Mouse (Mus musculus) kidney, postnatal 0 days (tissue): ENCODE results near the gene Zdbf2. TPM values are rescaled to one million over a fixed set of nuclear protein-coding genes. Genes with fewer than 3 reads are reported as not detected.

ENCODE experiments used
- ATAC-seq: fragments of 200-750 bp; cut with Nextera tagmentation; replicated peaks from 2 replicates; pipeline ENCODE4 v1.8.0; 2017; ENCODE audit warnings: low read depth, moderate number of reproducible peaks, moderate TSS enrichment, moderate library complexity; ENCODE audit not compliant: low FRiP score
- DNase-seq: peaks from one replicate; pipeline ENCODE4 v3.0.0-alpha.2; 2016; ENCODE audit warnings: low spot score
- H3K27ac ChIP-seq: fragments of 300-500 bp; sonication (generic); 2 replicates; pipeline ENCODE4 v1.5.1; 2014; ENCODE audit warnings: mild to moderate bottlenecking
- H3K27me3 ChIP-seq: fragments of 300-500 bp; sonication (generic); 2 replicates; pipeline ENCODE4 v1.6.1; 2014; ENCODE audit warnings: low read length, mixed read lengths; ENCODE audit not compliant: insufficient read depth
- H3K36me3 ChIP-seq: fragments of 300-500 bp; sonication (generic); 2 replicates; pipeline ENCODE4 v1.6.1; 2014; ENCODE audit warnings: low read length, mixed read lengths; ENCODE audit not compliant: insufficient read depth
- H3K4me1 ChIP-seq: fragments of 300-500 bp; sonication (generic); replicated peaks from 2 replicates; pipeline ENCODE4 v1.6.1; 2014; ENCODE audit warnings: antibody characterized with exemption, low read length, mixed read lengths; ENCODE audit not compliant: insufficient read depth
- H3K4me2 ChIP-seq: fragments of 300-500 bp; sonication (generic); 2 replicates; pipeline ENCODE4 v1.6.1; 2014; ENCODE audit warnings: mild to moderate bottlenecking, low read length, moderate library complexity, mixed read lengths
- H3K4me3 ChIP-seq: fragments of 300-500 bp; sonication (generic); replicated peaks from 2 replicates; pipeline ENCODE4 v1.5.1; 2014; ENCODE audit warnings: low read depth, low read length
- H3K9ac ChIP-seq: fragments of 300-500 bp; sonication (generic); 2 replicates; pipeline ENCODE4 v1.6.1; 2014; ENCODE audit warnings: low read depth, low read length
- H3K9me3 ChIP-seq: fragments of 300-500 bp; sonication (generic); replicated peaks from 2 replicates; pipeline ENCODE4 v1.6.1; 2016; ENCODE audit warnings: low read length, inconsistent platforms, mixed read lengths
- CTCF ChIP-seq: IDR thresholded peaks from 2 replicates; pipeline ENCODE4 v1.5.1; 2016; ENCODE audit warnings: antibody characterized with exemption, low read depth, mild to moderate bottlenecking, moderate library complexity
- WGBS: fragments of 180-500 bp; shearing (Covaris S2); extraction: QIAGEN DNeasy Blood & Tissue Kit; methylation state at CpG from one replicate; pipeline ENCODE4 v1.1.7; 2014; 5-methylcytosine and 5-hydroxymethylcytosine counted together
- polyA plus RNA-seq: library from polyadenylated mRNA; unstranded; fragments of >200 nt; fragmentation: Nextera tagmentation; extraction: Ambion mirVana; gene quantifications from 2 replicates; pipeline ENCODE4 v1.2.1, GENCODE M21; 2015

Zdbf2 gene
- polyA plus RNA-seq, 1 experiment from 2014 or later: 2.3 TPM

- no peak overlapping the region for H3K27ac ChIP-seq
- no peak overlapping the region for H3K9ac ChIP-seq
- H3K9me3 ChIP-seq: no peaks in the 10 kb centered on the region
- WGBS: 38% methylated on average over 5 of the region's 5 CpGs
- H3K4me3 ChIP-seq: no peak overlapping the region
- no peaks in the 10 kb centered on the region for H3K4me1 ChIP-seq
- H3K27me3 ChIP-seq: peaks cover 83% of the 10 kb centered on the region
- no peaks in the 10 kb centered on the region for H3K36me3 ChIP-seq
- no peak for DNase-seq
- no peak for TF ChIP-seq CTCF
- no peak overlapping the region for H3K4me2 ChIP-seq
- no peak for ATAC-seq
Observed at GRCm38 (mm10) chr1:63253291-63253690, 19.8 kb upstream of the Zdbf2 start.

GRCm38 (mm10) chr1:63255101-63255500 lies 18.0 kb upstream of the Zdbf2 start:
- H3K9ac ChIP-seq: no peak overlapping the region
- no peak overlapping the region for H3K4me2 ChIP-seq
- ATAC-seq (no peak), DNase-seq (no peak)
- WGBS: 23% methylated on average over 4 of the region's 4 CpGs
- no peaks in the 10 kb centered on the region for H3K9me3 ChIP-seq
- no peak for TF ChIP-seq CTCF
- H3K36me3 ChIP-seq: no peaks in the 10 kb centered on the region
- H3K4me3 ChIP-seq: no peak overlapping the region
- H3K27ac ChIP-seq: no peak overlapping the region
- H3K27me3 ChIP-seq: peaks cover 77% of the 10 kb centered on the region
- H3K4me1 ChIP-seq: no peaks in the 10 kb centered on the region

GRCm38 (mm10) chr1:63256083-63256482 lies 17.0 kb upstream of the Zdbf2 start:
- Histone ChIP-seq H3K4me3 (no peak overlapping the region), H3K27ac (no peak overlapping the region), H3K9me3 (no peaks in the 10 kb centered on the region), H3K27me3 (peaks cover 77% of the 10 kb centered on the region), H3K4me2 (no peak overlapping the region), H3K9ac (no peak overlapping the region), H3K4me1 (no peaks in the 10 kb centered on the region), H3K36me3 (no peaks in the 10 kb centered on the region)
- no peak for DNase-seq
- no peak for ATAC-seq
- 26% methylated on average over 5 of the region's 5 CpGs for WGBS
- TF ChIP-seq CTCF: no peak

- 53% methylated on average over 2 of the region's 2 CpGs for WGBS
- no peaks in the 10 kb centered on the region for H3K36me3 ChIP-seq
- no peak overlapping the region for H3K9ac ChIP-seq
- H3K4me1 ChIP-seq: no peaks in the 10 kb centered on the region
- no peak overlapping the region for H3K27ac ChIP-seq
- peaks cover 66% of the 10 kb centered on the region for H3K27me3 ChIP-seq
- DNase-seq (no peak), ATAC-seq (no peak)
- H3K9me3 ChIP-seq: no peaks in the 10 kb centered on the region
- no peak for TF ChIP-seq CTCF
- H3K4me3 ChIP-seq: no peak overlapping the region
- H3K4me2 ChIP-seq: no peak overlapping the region
Observed at GRCm38 (mm10) chr1:63258501-63258900, 14.6 kb upstream of the Zdbf2 start.

GRCm38 (mm10) chr1:63259271-63259830 lies 13.7 kb upstream of the Zdbf2 start:
- H3K9ac ChIP-seq: no peak overlapping the region
- 44% methylated on average over 11 of the region's 11 CpGs for WGBS
- H3K27me3 ChIP-seq: peaks cover 74% of the 10 kb centered on the region
- DNase-seq (no peak), ATAC-seq (no peak)
- H3K36me3 ChIP-seq: no peaks in the 10 kb centered on the region
- H3K9me3 ChIP-seq: no peaks in the 10 kb centered on the region
- no peaks in the 10 kb centered on the region for H3K4me1 ChIP-seq
- no peak for TF ChIP-seq CTCF
- no peak overlapping the region for H3K4me2 ChIP-seq
- no peak overlapping the region for H3K27ac ChIP-seq
- H3K4me3 ChIP-seq: no peak overlapping the region

- 45% methylated on average over 17 of the region's 17 CpGs for WGBS
- Histone ChIP-seq H3K27me3 (peaks cover 74% of the 10 kb centered on the region), H3K4me2 (no peak overlapping the region), H3K9me3 (no peaks in the 10 kb centered on the region), H3K27ac (no peak overlapping the region), H3K9ac (no peak overlapping the region), H3K4me3 (no peak overlapping the region), H3K4me1 (no peaks in the 10 kb centered on the region), H3K36me3 (no peaks in the 10 kb centered on the region)
- no peak for TF ChIP-seq CTCF
- no peak for ATAC-seq
- no peak for DNase-seq
Observed at GRCm38 (mm10) chr1:63259916-63260741, 12.9 kb upstream of the Zdbf2 start.
